Mouse (Mus musculus): ENCODE results near the gene Intu. TPM values are rescaled to one million over a fixed set of nuclear protein-coding genes. Genes with fewer than 3 reads are reported as not detected.
A peak's percentile ranks its signal among the peaks of the same experiment; 100 is the strongest.

The Intu gene
- polyA plus RNA-seq, 1 experiment from 2014 or later = 3.7 TPM

DNA sequence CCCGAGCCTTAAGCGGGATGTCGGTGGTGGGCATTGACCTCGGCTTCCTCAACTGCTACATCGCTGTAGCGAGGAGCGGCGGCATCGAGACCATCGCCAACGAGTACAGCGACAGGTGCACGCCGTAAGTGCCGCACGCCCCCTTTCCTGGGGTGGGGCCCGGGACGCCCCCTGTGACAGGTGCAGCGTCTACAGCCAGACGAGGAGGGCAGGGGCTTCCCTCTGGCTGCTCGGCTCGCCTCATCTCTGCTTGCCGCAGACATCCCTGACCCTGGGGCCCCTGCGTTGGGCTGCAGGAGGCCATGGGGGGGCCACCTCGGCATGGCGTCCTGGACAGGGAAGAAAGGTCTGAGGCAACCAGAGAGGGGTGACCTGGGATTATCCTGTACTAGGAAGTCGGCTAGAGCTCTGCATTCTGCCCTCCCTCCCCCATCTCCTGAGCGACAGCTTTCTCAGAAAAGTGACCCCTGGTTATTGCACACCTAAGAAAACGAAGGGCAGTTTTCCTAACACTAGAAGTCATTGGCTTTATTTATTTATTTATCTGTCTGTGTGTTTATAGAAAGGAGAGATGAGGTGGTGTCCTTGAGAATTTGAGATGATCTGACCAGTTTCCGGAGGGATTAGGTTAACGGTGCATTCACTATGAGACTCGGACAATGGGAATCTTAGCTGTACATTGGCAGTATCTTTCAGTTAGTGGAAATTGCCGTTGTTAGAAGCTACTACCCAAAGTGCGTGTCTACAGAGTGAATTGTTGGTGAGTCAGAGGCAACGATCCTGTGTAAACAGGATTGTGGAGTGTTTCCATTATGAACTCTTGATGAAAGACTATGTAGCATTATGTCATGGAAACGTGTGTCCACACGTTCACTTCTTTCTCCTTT is 214.8 kb downstream of the Intu start:
- no peak for DNase-seq
- peak overlapping the region; percentile 91 for H3K27ac ChIP-seq (replicated peaks; ENCODE audit: low read depth, low read length)
- peak overlapping the region; percentile 87 for H3K9ac ChIP-seq (replicated peaks; ENCODE audit: low read length)
- H3K9me3 ChIP-seq (ENCODE audit: control insufficient read depth, low read length) = no peaks in the 10 kb centered on the region
- peak overlapping the region; percentile 86 for H3K4me3 ChIP-seq (replicated peaks; ENCODE audit: low read depth, low read length)
- no peaks in the 10 kb centered on the region for H3K27me3 ChIP-seq (ENCODE audit: control insufficient read depth, insufficient read depth, low read length)
- ATAC-seq (ENCODE audit: low FRiP score, low TSS enrichment) = peak; percentile 70
- H3K36me3 ChIP-seq (ENCODE audit: control insufficient read depth, insufficient read depth, low read length) = no peaks in the 10 kb centered on the region
- peaks cover 15% of the 10 kb centered on the region for H3K4me1 ChIP-seq (ENCODE audit: control insufficient read depth, insufficient read depth, low read length)
- under 1% methylated on average over 37 of the region's 37 CpGs for WGBS
- peak overlapping the region; percentile 80 for H3K4me2 ChIP-seq (ENCODE audit: low read length)

Small RNA genes lying within 50 kb of the gene (microRNA-seq; reads per million reads assigned to microRNA genes)
- not detected for gene Gm23810

Other genes starting within 250 kb of the Intu start
- 0.22 TPM in 1 of 2 replicates, not detected in the other for gene Slc25a31, start 177.6 kb downstream of the Intu start, polyA plus RNA-seq (2014; fragmentation: Nextera tagmentation; extraction: Ambion mirVana)
- 40.1 and 53.1 TPM in 2 replicates for gene Hspa4l, start 213.2 kb downstream of the Intu start, polyA plus RNA-seq (2014; fragmentation: Nextera tagmentation; extraction: Ambion mirVana)